Mouse (Mus musculus): ENCODE measurements around the gene 1700023F06Rik.

1700023F06Rik gene

GRCm38 (mm10) chr11:103158621-103159478 lies 49.5 kb downstream of the 1700023F06Rik start:
- DNase-seq, result peak; percentile 99

- DNase-seq, result no peak
Measured at GRCm38 (mm10) chr11:103149771-103150170, 58.6 kb downstream of the 1700023F06Rik start.

All from cerebellum, postnatal 10 days (tissue).